Mouse (Mus musculus) ES-E14 (cell line): ENCODE results near the gene Efna5. TPM values are rescaled to one million over a fixed set of nuclear protein-coding genes. Genes with fewer than 3 reads are reported as not detected.

Source experiments
- DNase-seq: peaks from one replicate; pipeline ENCODE4 v3.0.0-alpha.2; 2013; ENCODE audit warnings: low read depth, low spot score
- H3K27ac ChIP-seq: 2 replicates; pipeline ENCODE4 v1.5.1; 2012; ENCODE audit warnings: low read depth, mild to moderate bottlenecking, low read length, moderate library complexity, mixed read lengths; ENCODE audit not compliant: poor library complexity, insufficient read depth, severe bottlenecking
- H3K36me3 ChIP-seq: 2 replicates; pipeline ENCODE4 v1.6.1; 2012; ENCODE audit warnings: mild to moderate bottlenecking, low read length, moderate library complexity, mixed read lengths; ENCODE audit not compliant: control insufficient read depth, poor library complexity, insufficient read depth, severe bottlenecking
- H3K4me1 ChIP-seq, 2 experiments: fragments of 150-350 bp in 1 of 2; sonication (generic) in 1 of 2; 2 replicates each; pipeline ENCODE4 v1.6.1; 2012; ENCODE audit warnings: low read length in 2 of 2, mild to moderate bottlenecking in 1 of 2, mixed read lengths in 1 of 2; ENCODE audit not compliant: control insufficient read depth in 2 of 2, insufficient read depth in 2 of 2, poor library complexity in 1 of 2
- H3K4me3 ChIP-seq, 2 experiments: fragments of 150-350 bp in 1 of 2; sonication (generic) in 1 of 2; 2 replicates each; pipeline ENCODE4 v1.5.1; 2012; ENCODE audit warnings: low read length in 2 of 2, low read depth in 1 of 2, mild to moderate bottlenecking in 1 of 2, mixed read lengths in 1 of 2; ENCODE audit not compliant: insufficient read depth in 1 of 2, poor library complexity in 1 of 2, severe bottlenecking in 1 of 2
- H3K9ac ChIP-seq: 2 replicates; pipeline ENCODE4 v1.6.1; 2012; ENCODE audit warnings: low read depth, mild to moderate bottlenecking, low read length, mixed read lengths; ENCODE audit not compliant: poor library complexity, insufficient read depth, severe bottlenecking
- H3K9me3 ChIP-seq: fragments of 150-350 bp; sonication (generic); 2 replicates; pipeline ENCODE4 v1.6.1; 2012; ENCODE audit warnings: low read depth, mild to moderate bottlenecking, low read length; ENCODE audit not compliant: control insufficient read depth, insufficient read depth
- CHD2 ChIP-seq: IDR thresholded peaks from 2 replicates; pipeline ENCODE4 v1.6.1; 2014; ENCODE audit warnings: mild to moderate bottlenecking, low read depth, low read length, inconsistent platforms
- HCFC1 ChIP-seq: IDR thresholded peaks from 2 replicates; pipeline ENCODE4 v1.6.1; 2012; ENCODE audit warnings: low read length, inconsistent platforms, borderline replicate concordance; ENCODE audit not compliant: insufficient read depth
- MAFK ChIP-seq: IDR thresholded peaks from 2 replicates; pipeline ENCODE4 v1.6.1; 2014; ENCODE audit warnings: mild to moderate bottlenecking, low read depth, low read length, inconsistent platforms; ENCODE audit not compliant: insufficient read depth
- ZC3H11A ChIP-seq: IDR thresholded peaks from 2 replicates; pipeline ENCODE4 v1.6.1; 2012; ENCODE audit warnings: low read depth, mild to moderate bottlenecking, inconsistent platforms, low read length, borderline replicate concordance
- ZNF384 ChIP-seq: IDR thresholded peaks from 2 replicates; pipeline ENCODE4 v1.6.1; 2012; ENCODE audit warnings: low read depth, low read length, inconsistent platforms
- in situ Hi-C, 2 experiments: fragments of 600-800 bp; cut with MboI; formaldehyde crosslinking; loops; one replicate each; pipeline ENCODE4 v1.15.1; 2025; ENCODE audit warnings: low sequenced_read_pairs in 2 of 2, inconsistent platforms in 1 of 2; ENCODE audit not compliant: unreplicated experiment in 2 of 2
- total RNA-seq: library from RNA; depleted of rRNA; stranded (reverse); fragments of 300-350 nt; gene quantifications from 2 replicates; pipeline ENCODE4 v1.2.3, GENCODE M21; 2012

Efna5 gene
- total RNA-seq, 1 experiment = 3.8 TPM

DNA sequence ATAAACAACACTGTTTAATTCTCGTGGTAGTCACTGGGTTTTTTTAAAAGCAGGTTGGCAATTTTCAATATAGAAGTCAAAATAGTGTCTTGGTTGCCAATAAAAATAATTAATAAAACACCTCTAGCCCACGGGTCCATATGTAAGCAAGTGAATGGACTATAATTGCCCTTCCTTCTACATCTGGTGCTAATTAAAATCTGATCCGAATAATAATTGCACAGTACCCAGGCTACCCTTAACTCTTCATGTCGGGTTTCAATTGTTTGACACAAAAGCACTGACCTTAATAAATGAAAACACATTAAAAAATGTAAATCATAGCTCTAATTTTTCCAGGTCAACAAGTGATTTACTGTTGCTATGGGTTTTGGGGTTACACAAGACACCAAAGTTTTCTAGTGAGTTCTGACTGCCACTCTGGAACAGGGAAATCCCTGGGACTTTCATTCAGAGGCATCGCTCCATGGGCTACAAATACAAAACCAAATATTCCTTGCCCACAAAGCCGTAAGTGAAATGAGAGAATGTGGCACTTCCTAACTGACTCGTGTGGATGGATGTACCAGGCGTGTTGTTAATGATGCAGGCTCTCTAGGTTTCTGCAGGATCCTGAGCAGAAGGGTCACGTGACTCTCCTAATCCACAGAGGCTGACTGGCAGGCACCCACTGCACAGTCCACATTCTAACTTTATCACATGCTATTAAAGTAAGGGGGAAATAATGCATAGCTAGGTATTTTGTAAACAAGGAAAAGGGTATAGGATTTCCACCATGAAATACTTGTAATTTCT is 178.9 kb downstream of the Efna5 start:
- Histone ChIP-seq H3K9me3 (no peaks in the 10 kb centered on the region), H3K9ac (no peak overlapping the region), H3K27ac (no peak overlapping the region), H3K4me1 (no peaks in the 10 kb centered on the region), H3K4me3 (no peak overlapping the region), H3K36me3 (no peaks in the 10 kb centered on the region)
- in situ Hi-C loops = no loop called here
- no peak for DNase-seq
- TF ChIP-seq ZNF384 = no peak
- TF ChIP-seq CHD2 = no peak
- no peak for TF ChIP-seq HCFC1
- TF ChIP-seq MAFK = no peak
- no peak for TF ChIP-seq ZC3H11A

DNA sequence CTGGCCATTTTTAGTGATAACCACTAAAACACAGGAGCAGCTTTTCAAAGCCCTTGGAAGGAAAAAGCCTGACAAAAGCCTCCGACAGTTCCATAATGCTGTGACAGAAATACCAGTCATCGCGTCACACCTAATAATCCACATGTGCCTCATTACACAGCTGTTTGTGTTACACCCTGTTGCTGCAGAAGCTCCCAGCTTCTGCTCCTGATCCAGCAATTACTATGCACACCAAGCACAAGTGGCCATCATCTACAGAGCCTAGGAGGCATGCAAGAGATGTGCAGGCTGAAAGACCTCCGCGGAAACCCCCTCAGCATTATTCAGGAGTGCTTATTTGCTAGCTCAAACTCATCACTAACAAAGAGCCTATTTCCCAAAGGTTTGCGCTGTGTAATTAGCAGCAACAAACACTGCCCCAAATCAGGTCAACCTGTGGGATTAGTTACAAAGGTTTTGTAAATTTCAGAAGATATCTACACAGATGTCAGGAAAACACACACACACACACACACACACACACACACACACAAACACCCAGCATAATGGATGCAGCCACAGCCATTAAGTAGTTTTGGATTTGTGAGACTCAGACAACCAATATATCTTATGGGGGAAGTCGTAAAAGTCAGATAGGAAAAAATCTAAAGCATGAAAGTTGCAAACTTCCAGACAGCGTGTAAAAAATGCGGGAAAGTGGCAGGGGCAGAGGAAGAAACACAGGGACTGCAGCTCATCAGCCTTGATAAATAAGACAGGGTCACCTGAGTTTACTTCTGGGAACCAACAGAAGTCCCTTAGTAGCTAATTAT is 180.1 kb downstream of the Efna5 start:
- no peak for TF ChIP-seq MAFK
- no peak for TF ChIP-seq ZC3H11A
- TF ChIP-seq HCFC1 = no peak
- no peak for TF ChIP-seq CHD2
- no peak for TF ChIP-seq ZNF384
- H3K27ac ChIP-seq = no peak overlapping the region
- H3K4me1 ChIP-seq = no peaks in the 10 kb centered on the region
- in situ Hi-C loops = no loop called here
- no peak for DNase-seq
- H3K9me3 ChIP-seq = no peaks in the 10 kb centered on the region
- H3K9ac ChIP-seq = no peak overlapping the region
- H3K36me3 ChIP-seq = no peaks in the 10 kb centered on the region
- H3K4me3 ChIP-seq = no peak overlapping the region

DNA sequence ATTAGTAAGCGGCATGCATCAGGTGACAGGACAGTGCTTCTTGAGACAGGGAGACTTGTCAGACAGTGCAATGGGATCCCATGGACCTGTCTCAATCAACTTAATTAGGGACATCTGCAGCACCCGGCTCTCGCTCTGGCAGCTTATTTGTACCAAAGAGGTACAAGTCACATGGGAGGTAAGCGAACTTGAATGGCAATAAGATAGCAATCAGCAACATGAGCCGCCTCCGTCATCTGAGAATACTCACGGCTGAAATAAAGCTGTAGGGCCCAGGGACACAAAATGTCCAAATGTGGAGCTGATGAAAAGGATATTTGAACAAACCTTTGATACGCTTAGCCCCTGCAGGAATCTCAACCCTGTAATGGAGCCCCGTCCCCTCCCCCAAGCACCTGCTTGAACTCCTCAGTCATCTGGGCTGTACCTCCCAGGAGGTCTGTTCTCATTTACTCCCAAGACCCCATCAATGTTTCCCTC is 186.1 kb downstream of the Efna5 start:
- no peak for TF ChIP-seq ZC3H11A
- in situ Hi-C loops = no loop called here
- no peak for DNase-seq
- peaks cover 0 to 6% of the 10 kb centered on the region in 2 experiments; a peak in 1 of 4 replicates for H3K4me1 ChIP-seq
- H3K27ac ChIP-seq = no peak overlapping the region
- H3K4me3 ChIP-seq = no peak overlapping the region
- no peak overlapping the region for H3K9ac ChIP-seq
- no peaks in the 10 kb centered on the region for H3K9me3 ChIP-seq
- H3K36me3 ChIP-seq = no peaks in the 10 kb centered on the region

DNA sequence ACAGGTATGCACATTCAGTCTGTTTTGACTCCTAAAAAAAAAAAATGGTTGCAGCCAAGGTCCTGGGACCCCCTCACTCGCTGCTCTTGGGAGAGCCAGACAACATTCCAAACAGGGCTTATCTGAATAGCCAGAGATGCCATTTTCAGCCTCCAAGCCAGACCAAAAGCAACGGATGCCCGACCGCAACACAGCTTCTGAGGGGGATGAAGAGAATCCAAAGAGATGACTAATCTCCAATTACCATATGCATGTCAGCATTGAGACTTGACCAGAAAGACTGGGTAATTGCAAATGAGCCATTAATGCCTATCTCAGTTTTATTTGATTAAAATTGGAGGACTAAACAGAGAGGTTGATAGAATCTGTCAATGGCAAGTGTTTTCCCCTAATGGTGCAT is 188.9 kb downstream of the Efna5 start:
- in situ Hi-C loops = no loop called here
- TF ChIP-seq CHD2 (no peak), ZC3H11A (no peak), ZNF384 (no peak), HCFC1 (no peak), MAFK (no peak)
- no peaks in the 10 kb centered on the region for H3K9me3 ChIP-seq
- H3K27ac ChIP-seq = no peak overlapping the region
- no peak overlapping the region for H3K4me3 ChIP-seq
- no peak overlapping the region for H3K9ac ChIP-seq
- no peaks in the 10 kb centered on the region for H3K36me3 ChIP-seq
- DNase-seq = no peak
- H3K4me1 ChIP-seq = peaks cover 0 to 6% of the 10 kb centered on the region in 2 experiments; a peak in 1 of 4 replicates
